Mouse (Mus musculus): ENCODE measurements around the gene Mns1.

- TF ChIP-seq HCFC1 (IDR thresholded peaks at IDR 0.05; ENCODE audit: borderline replicate concordance, insufficient read depth, low read length): no peak
- TF ChIP-seq ZC3H11A (IDR thresholded peaks at IDR 0.05; ENCODE audit: borderline replicate concordance, low read depth, low read length): no peak
- TF ChIP-seq MAFK (IDR thresholded peaks at IDR 0.05; ENCODE audit: insufficient read depth, low read depth, low read length): no peak
Observed at GRCm38 (mm10) chr9:72405882-72406638, 31.8 kb upstream of the Mns1 start.

All from ES-E14 (cell line).